ENCODE assay signal across 14 mouse cellular contexts in genomic region chr17:90768216-90768615, GRCm38 (mm10).
DNase-seq lines count a peak whose midpoint lies in the region; ATAC-seq lines count a peak whose summit lies in the region.
"Had no signal": no experiment of that assay in that cellular context is flagged by ENCODE, and none has a peak within 500 bp of the region (broad histone marks: within the 10 kb centered on the region; RNA-seq: fewer than 3 reads in every experiment).

No protein-coding gene starts in this region.

- H3K36me3 ChIP-seq in kidney, embryonic 15.5 days = no peaks in the 10 kb centered on the region
- no peaks in the 10 kb centered on the region for H3K36me3 ChIP-seq in hindbrain, embryonic 10.5 days
- no peaks in the 10 kb centered on the region for H3K36me3 ChIP-seq in neural tube, embryonic 12.5 days
- H3K36me3 ChIP-seq: embryonic facial prominence, embryonic 15.5 days had no signal

- no peak for ATAC-seq in kidney, embryonic 15.5 days (replicated peaks; ENCODE audit: low FRiP score)
- ATAC-seq in neural tube, embryonic 12.5 days (ENCODE audit: low FRiP score, low read depth) = peak; percentile 70
- ATAC-seq in monocyte, adult 5-6 weeks (replicated peaks; ENCODE audit: insufficient number of reproducible peaks, low FRiP score, low TSS enrichment, poor library complexity, severe bottlenecking) = no peak
- ATAC-seq in CD4-positive, CD25-positive, alpha-beta regulatory T cell, adult 4 months = no peak

- no peak overlapping the region for H3K27ac ChIP-seq in kidney, embryonic 15.5 days
- H3K27ac ChIP-seq in hindbrain, embryonic 10.5 days = peak overlapping the region; percentile 46
- no peak overlapping the region for H3K27ac ChIP-seq in neural tube, embryonic 12.5 days
- H3K27ac ChIP-seq: embryonic facial prominence, embryonic 15.5 days; liver, embryonic 14.5 days had no signal

- 0 out of 2 replicates have a peak, but pooled peaks cover 4% of the 10 kb centered on the region for H3K9me3 ChIP-seq in kidney, embryonic 15.5 days (replicated peaks)
- peaks cover 7% of the 10 kb centered on the region; the same call in 1 of the 2 replicates for H3K9me3 ChIP-seq in hindbrain, embryonic 10.5 days
- no peaks in the 10 kb centered on the region for H3K9me3 ChIP-seq in neural tube, embryonic 12.5 days
- H3K9me3 ChIP-seq: embryonic facial prominence, embryonic 15.5 days had no signal

- H3K4me1 ChIP-seq in kidney, embryonic 15.5 days = no peaks in the 10 kb centered on the region
- H3K4me1 ChIP-seq in hindbrain, embryonic 10.5 days (replicated peaks) = peaks cover 6% of the 10 kb centered on the region; the same call in 1 of the 2 replicates
- no peaks in the 10 kb centered on the region for H3K4me1 ChIP-seq in neural tube, embryonic 12.5 days
- H3K4me1 ChIP-seq: embryonic facial prominence, embryonic 15.5 days; megakaryocyte, embryonic 14.5 days had no signal

- DNase-seq in kidney, adult 9 months = peak; percentile 1
- peak; percentile 50 for DNase-seq in embryo, embryonic 10.5 days (ENCODE audit: low spot score)
- DNase-seq in hindbrain, embryonic 10.5 days (ENCODE audit: low spot score) = no peak
- no peak for DNase-seq in thymus, postnatal 4 days
- DNase-seq: gastrocnemius, postnatal 25 days; heart, postnatal 10 days; kidney, postnatal 25 days had no signal

- 17% methylated on average over 1 of the region's 1 CpGs for WGBS in kidney, embryonic 15.5 days
- 13% methylated on average over 1 of the region's 1 CpGs for WGBS in hindbrain, embryonic 10.5 days
- 0% methylated on average over 1 of the region's 1 CpGs for WGBS in neural tube, embryonic 12.5 days

- H3K27me3 ChIP-seq in kidney, embryonic 15.5 days = no peaks in the 10 kb centered on the region
- no peaks in the 10 kb centered on the region for H3K27me3 ChIP-seq in hindbrain, embryonic 10.5 days (ENCODE audit: insufficient read depth, poor library complexity, severe bottlenecking)
- H3K27me3 ChIP-seq in neural tube, embryonic 12.5 days (replicated peaks) = no peaks in the 10 kb centered on the region
- H3K27me3 ChIP-seq: embryonic facial prominence, embryonic 15.5 days; megakaryocyte, embryonic 14.5 days had no signal

- H3K4me3 ChIP-seq in kidney, embryonic 15.5 days (replicated peaks) = no peak overlapping the region
- no peak overlapping the region for H3K4me3 ChIP-seq in hindbrain, embryonic 10.5 days
- H3K4me3 ChIP-seq in neural tube, embryonic 12.5 days = no peak overlapping the region
- H3K4me3 ChIP-seq: embryonic facial prominence, embryonic 15.5 days; megakaryocyte, embryonic 14.5 days had no signal

- no peak overlapping the region for H3K9ac ChIP-seq in kidney, embryonic 15.5 days
- H3K9ac ChIP-seq in neural tube, embryonic 12.5 days = no peak overlapping the region
- H3K9ac ChIP-seq: embryonic facial prominence, embryonic 15.5 days; liver, embryonic 14.5 days had no signal

- no peak overlapping the region for H3K4me2 ChIP-seq in kidney, embryonic 15.5 days
- no peak overlapping the region for H3K4me2 ChIP-seq in neural tube, embryonic 12.5 days (replicated peaks)
- H3K4me2 ChIP-seq: embryonic facial prominence, embryonic 15.5 days had no signal

Comparison
In these comparisons a context has a peak if more than half of its experiments do, and no peak if none do; other contexts are left out.
1. DNase-seq: peak in kidney, adult 9 months (single experiment) and embryo, embryonic 10.5 days (single experiment); none in hindbrain, embryonic 10.5 days (single experiment) and thymus, postnatal 4 days (single experiment).